Mouse (Mus musculus): ENCODE results near the gene Rbm39. TPM values are rescaled to one million over a fixed set of nuclear protein-coding genes. Genes with fewer than 3 reads are reported as not detected.

The Rbm39 gene
- total and polyA plus RNA-seq, 3 experiments, result 212 to 417 (median 376) TPM

DNA sequence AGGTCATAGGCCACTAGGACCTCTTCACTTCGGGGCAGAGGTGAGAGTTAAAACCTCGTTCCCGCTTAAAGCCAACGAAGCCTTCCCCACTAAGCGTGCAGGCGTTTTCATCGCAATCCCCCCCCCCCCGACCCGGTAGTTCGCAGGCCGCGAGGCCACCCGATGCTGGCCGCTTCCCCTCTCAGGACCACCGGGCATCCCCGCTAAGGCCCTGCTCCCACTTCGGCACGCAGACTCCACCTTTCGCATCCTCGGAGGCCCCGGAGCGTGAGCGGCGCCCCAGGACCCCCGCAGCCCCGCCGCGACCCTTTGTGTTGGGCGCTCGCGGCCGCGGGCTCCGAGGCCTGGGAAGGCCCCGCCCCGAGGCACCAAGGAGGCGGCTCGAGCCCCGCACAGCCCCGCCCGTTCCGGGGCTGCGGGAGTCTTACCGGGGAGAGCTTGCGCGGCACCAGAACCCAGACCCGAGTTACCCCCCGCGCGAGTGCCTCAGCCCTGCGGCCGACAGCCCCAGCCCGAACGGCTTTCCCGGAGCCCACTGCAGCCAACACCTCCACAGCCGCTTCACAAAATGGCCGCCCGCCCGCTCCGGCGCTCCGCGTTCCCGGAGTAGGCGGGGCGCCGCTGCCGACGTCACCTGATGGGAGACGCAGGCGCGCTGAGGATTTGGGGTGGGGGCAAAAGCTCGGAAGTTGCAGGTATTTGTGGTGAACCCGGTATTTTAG is 68.5 kb downstream of the Rbm39 start, which contains the start of the genes Cpne1 and Rbm12 (continued):
- TF ChIP-seq NELFE (IDR thresholded peaks at IDR 0.05; ENCODE audit: low read depth, low read length) (peak; percentile 92), CHD2 (IDR thresholded peaks at IDR 0.05; ENCODE audit: low read length) (no peak), POLR2AphosphoS2 (IDR thresholded peaks at IDR 0.05; ENCODE audit: low read depth, low read length) (0 out of 2 replicates have a peak, but pooled peaks have one; percentile 42), MXI1 (IDR thresholded peaks at IDR 0.05; ENCODE audit: low read depth, low read length) (peak; percentile 36; the same call in 1 of the 2 replicates), BHLHE40 (IDR thresholded peaks at IDR 0.05; ENCODE audit: low read depth, low read length) (no peak), SMC3 (IDR thresholded peaks at IDR 0.05; ENCODE audit: low read depth, low read length) (no peak), IRF4 (IDR thresholded peaks at IDR 0.05; ENCODE audit: low read depth, low read length) (peak; percentile 46), ZMIZ1 (IDR thresholded peaks at IDR 0.05; ENCODE audit: low read depth, low read length) (peak; percentile 89)

DNA sequence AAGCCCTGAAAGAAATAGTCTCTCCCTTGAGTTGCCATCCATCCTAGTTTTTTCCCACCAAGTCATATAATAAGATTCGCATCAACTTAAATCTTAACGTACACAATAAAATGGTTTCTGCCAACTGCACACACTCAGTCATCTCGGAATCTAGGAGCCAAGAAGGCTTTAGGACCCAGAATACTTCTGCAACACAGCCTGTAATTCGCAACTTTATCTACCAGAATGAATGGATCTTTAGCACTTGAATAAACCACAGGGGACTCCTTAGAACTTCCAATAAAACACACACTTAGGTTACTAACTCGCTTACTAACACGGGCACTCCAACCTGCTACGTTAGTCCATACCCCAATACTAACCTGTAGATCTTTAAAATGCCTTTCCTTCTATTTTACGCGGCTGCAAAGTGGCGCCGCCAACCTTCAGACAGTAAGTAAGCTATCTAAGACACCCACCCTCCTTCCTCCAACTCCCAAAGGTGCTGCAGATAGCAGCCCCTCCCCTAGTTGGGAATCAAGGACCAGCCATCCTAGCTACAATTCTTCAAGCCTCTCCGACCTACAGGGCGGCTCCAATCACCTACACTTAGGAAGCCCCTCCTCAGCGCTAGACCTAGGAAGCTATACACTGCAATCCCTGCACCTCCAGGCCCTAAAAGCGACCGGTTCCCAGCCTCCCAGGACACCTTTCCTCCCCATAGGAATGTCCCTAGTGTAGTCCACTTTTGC is 69.2 kb downstream of the Rbm39 start:
- Histone ChIP-seq H3K4me2 (ENCODE audit: insufficient read depth, low read depth, poor library complexity, severe bottlenecking) (peak overlapping the region; percentile 37), H3K27ac (ENCODE audit: insufficient read depth, low read depth) (0 out of 2 replicates have a peak overlapping the region, but pooled peaks have one; percentile 8), H3K9me3 (replicated peaks; ENCODE audit: low read length) (peaks cover 2% of the 10 kb centered on the region), H3K4me3 (replicated peaks in 1 of 3; ENCODE audit: low read depth in 2 of 3, low read length in 2 of 3, poor library complexity in 1 of 3) (peak overlapping the region; percentile 75 to 94 (median 93)), H3K9ac (ENCODE audit: insufficient read depth, low read depth) (peak overlapping the region; percentile 59), H3K4me1 (ENCODE audit: control insufficient read depth in 1 of 2, insufficient read depth in 2 of 2) (peaks cover 2 to 34% of the 10 kb centered on the region in 2 experiments; a peak in 1 of 4 replicates), H3K27me3 (replicated peaks) (no peaks in the 10 kb centered on the region), H3K36me3 (replicated peaks in 1 of 2; ENCODE audit: control insufficient read depth in 1 of 2, insufficient read depth in 1 of 2, low read length in 1 of 2) (peaks cover 4 to 16% of the 10 kb centered on the region in 2 experiments), H3K79me2 (replicated peaks; ENCODE audit: control insufficient read depth, extremely low read depth, insufficient read depth, poor library complexity, severe bottlenecking) (peaks cover 55% of the 10 kb centered on the region)
- in situ Hi-C loops (cut with MboI; ENCODE audit: low pct_ligation_motif_present, low pct_unique_long_range_greater_than_20kb, low sequenced_read_pairs) (no loop called here), dilution Hi-C loops (cut with MboI; ENCODE audit: extremely low pct_ligation_motif_present, extremely low pct_unique_long_range_greater_than_20kb, low sequenced_read_pairs) (no loop called here)
- peak; percentile 39 for DNase-seq (ENCODE audit: extremely low read depth)
- TF ChIP-seq EP300 (IDR thresholded peaks at IDR 0.05; ENCODE audit: low read length) (peak; percentile 22; the same call in 1 of the 2 replicates), IRF4 (IDR thresholded peaks at IDR 0.05; ENCODE audit: low read depth, low read length) (no peak)

Other genes with a start within 250 kb of the Rbm39 start
- 49.8 and 60.4 TPM in 2 replicates for gene Uqcc1, start 249.9 kb downstream of the Rbm39 start, total RNA-seq (2012; rRNA removed)
- 55.2 and 66.8 TPM in 2 replicates for gene Uqcc1, start 249.9 kb downstream of the Rbm39 start, total RNA-seq (2014; rRNA removed)
- 35.3 and 43.3 TPM in 2 replicates for gene Uqcc1, start 249.9 kb downstream of the Rbm39 start, polyA plus RNA-seq (2012; ENCODE audit: insufficient read length, low read depth)
- gene Gm15557, start 239.5 kb downstream of the Rbm39 start, total RNA-seq (2012; rRNA removed), result not detected in 2 replicates
- gene Gm15557, start 239.5 kb downstream of the Rbm39 start, total RNA-seq (2014; rRNA removed), result not detected in 2 replicates
- not detected in 2 replicates for gene Gm15557, start 239.5 kb downstream of the Rbm39 start, polyA plus RNA-seq (2012; ENCODE audit: insufficient read length, low read depth)
- gene Gdf5, start 234.9 kb downstream of the Rbm39 start, total RNA-seq (2012; rRNA removed), result not detected in 2 replicates
- not detected in 2 replicates for gene Gdf5, start 234.9 kb downstream of the Rbm39 start, total RNA-seq (2014; rRNA removed)
- gene Gdf5, start 234.9 kb downstream of the Rbm39 start, polyA plus RNA-seq (2012; ENCODE audit: insufficient read length, low read depth), result not detected in 2 replicates
- 29.1 and 31.4 TPM in 2 replicates for gene Cep250, start 223.8 kb downstream of the Rbm39 start, total RNA-seq (2012; rRNA removed)
- gene Cep250, start 223.8 kb downstream of the Rbm39 start, total RNA-seq (2014; rRNA removed), result 13.5 and 17.7 TPM in 2 replicates
- gene Cep250, start 223.8 kb downstream of the Rbm39 start, polyA plus RNA-seq (2012; ENCODE audit: insufficient read length, low read depth), result 25.8 and 26.3 TPM in 2 replicates
- 1.1 and 1.4 TPM in 2 replicates for gene 6430550D23Rik, start 172.3 kb downstream of the Rbm39 start, total RNA-seq (2012; rRNA removed)
- 0.78 and 1.1 TPM in 2 replicates for gene 6430550D23Rik, start 172.3 kb downstream of the Rbm39 start, total RNA-seq (2014; rRNA removed)
- 0.81 and 1.7 TPM in 2 replicates for gene 6430550D23Rik, start 172.3 kb downstream of the Rbm39 start, polyA plus RNA-seq (2012; ENCODE audit: insufficient read length, low read depth)
- 132 and 136 TPM in 2 replicates for gene Ergic3, start 172.2 kb downstream of the Rbm39 start, total RNA-seq (2012; rRNA removed)
- gene Ergic3, start 172.2 kb downstream of the Rbm39 start, total RNA-seq (2014; rRNA removed), result 51.6 and 53.0 TPM in 2 replicates
- gene Ergic3, start 172.2 kb downstream of the Rbm39 start, polyA plus RNA-seq (2012; ENCODE audit: insufficient read length, low read depth), result 146 and 163 TPM in 2 replicates
- not detected in 2 replicates for gene Fer1l4, start 127.3 kb downstream of the Rbm39 start, total RNA-seq (2012; rRNA removed)
- gene Fer1l4, start 127.3 kb downstream of the Rbm39 start, total RNA-seq (2014; rRNA removed), result not detected in 2 replicates
- gene Fer1l4, start 127.3 kb downstream of the Rbm39 start, polyA plus RNA-seq (2012; ENCODE audit: insufficient read length, low read depth), result not detected in 2 replicates
- gene Spag4, start 115.1 kb downstream of the Rbm39 start, total RNA-seq (2012; rRNA removed), result 3.1 and 3.6 TPM in 2 replicates
- 2.2 and 3.0 TPM in 2 replicates for gene Spag4, start 115.1 kb downstream of the Rbm39 start, total RNA-seq (2014; rRNA removed)
- gene Spag4, start 115.1 kb downstream of the Rbm39 start, polyA plus RNA-seq (2012; ENCODE audit: insufficient read length, low read depth), result 2.6 and 2.9 TPM in 2 replicates
- 36.8 and 39.8 TPM in 2 replicates for gene Cpne1, start 68.3 kb downstream of the Rbm39 start, total RNA-seq (2012; rRNA removed)
- 34.0 and 36.6 TPM in 2 replicates for gene Cpne1, start 68.3 kb downstream of the Rbm39 start, total RNA-seq (2014; rRNA removed)
- 24.6 and 33.0 TPM in 2 replicates for gene Cpne1, start 68.3 kb downstream of the Rbm39 start, polyA plus RNA-seq (2012; ENCODE audit: insufficient read length, low read depth)
- gene Rbm12, start 68.3 kb downstream of the Rbm39 start, total RNA-seq (2012; rRNA removed), result 9.6 and 13.2 TPM in 2 replicates
- 20.7 and 25.2 TPM in 2 replicates for gene Rbm12, start 68.3 kb downstream of the Rbm39 start, total RNA-seq (2014; rRNA removed)
- 33.4 and 36.5 TPM in 2 replicates for gene Rbm12, start 68.3 kb downstream of the Rbm39 start, polyA plus RNA-seq (2012; ENCODE audit: insufficient read length, low read depth)
- gene Gm28036, start 53.1 kb downstream of the Rbm39 start, total RNA-seq (2012; rRNA removed), result 14.7 and 18.8 TPM in 2 replicates
- gene Gm28036, start 53.1 kb downstream of the Rbm39 start, total RNA-seq (2014; rRNA removed), result 10.5 and 17.0 TPM in 2 replicates
- 15.3 and 18.4 TPM in 2 replicates for gene Gm28036, start 53.1 kb downstream of the Rbm39 start, polyA plus RNA-seq (2012; ENCODE audit: insufficient read length, low read depth)
- 292 and 319 TPM in 2 replicates for gene Romo1, start 36.2 kb downstream of the Rbm39 start, total RNA-seq (2012; rRNA removed)
- gene Romo1, start 36.2 kb downstream of the Rbm39 start, total RNA-seq (2014; rRNA removed), result 110 and 130 TPM in 2 replicates
- 255 and 303 TPM in 2 replicates for gene Romo1, start 36.2 kb downstream of the Rbm39 start, polyA plus RNA-seq (2012; ENCODE audit: insufficient read length, low read depth)
- 58.6 and 60.6 TPM in 2 replicates for gene Nfs1, start 36.1 kb downstream of the Rbm39 start, total RNA-seq (2012; rRNA removed)
- 68.8 and 72.1 TPM in 2 replicates for gene Nfs1, start 36.1 kb downstream of the Rbm39 start, total RNA-seq (2014; rRNA removed)
- 49.2 and 51.3 TPM in 2 replicates for gene Nfs1, start 36.1 kb downstream of the Rbm39 start, polyA plus RNA-seq (2012; ENCODE audit: insufficient read length, low read depth)
- gene Phf20, start 16.2 kb upstream of the Rbm39 start, total RNA-seq (2012; rRNA removed), result 15.2 and 17.6 TPM in 2 replicates
- gene Phf20, start 16.2 kb upstream of the Rbm39 start, total RNA-seq (2014; rRNA removed), result 11.7 and 14.4 TPM in 2 replicates
- 13.3 and 18.4 TPM in 2 replicates for gene Phf20, start 16.2 kb upstream of the Rbm39 start, polyA plus RNA-seq (2012; ENCODE audit: insufficient read length, low read depth)
- 2.1 and 3.0 TPM in 2 replicates for gene Cnbd2, start 132.1 kb upstream of the Rbm39 start, total RNA-seq (2012; rRNA removed)
- gene Cnbd2, start 132.1 kb upstream of the Rbm39 start, total RNA-seq (2014; rRNA removed), result 0.99 and 1.0 TPM in 2 replicates
- 2.7 and 3.6 TPM in 2 replicates for gene Cnbd2, start 132.1 kb upstream of the Rbm39 start, polyA plus RNA-seq (2012; ENCODE audit: insufficient read length, low read depth)
- gene Scand1, start 132.5 kb upstream of the Rbm39 start, total RNA-seq (2012; rRNA removed), result 64.0 and 72.6 TPM in 2 replicates
- 78.5 and 86.6 TPM in 2 replicates for gene Scand1, start 132.5 kb upstream of the Rbm39 start, total RNA-seq (2014; rRNA removed)
- 48.5 and 48.7 TPM in 2 replicates for gene Scand1, start 132.5 kb upstream of the Rbm39 start, polyA plus RNA-seq (2012; ENCODE audit: insufficient read length, low read depth)
- 0.08 and 0.21 TPM in 2 replicates for gene Epb41l1, start 240.7 kb upstream of the Rbm39 start, total RNA-seq (2012; rRNA removed)
- gene Epb41l1, start 240.7 kb upstream of the Rbm39 start, total RNA-seq (2014; rRNA removed), result not detected in 2 replicates
- gene Epb41l1, start 240.7 kb upstream of the Rbm39 start, polyA plus RNA-seq (2012; ENCODE audit: insufficient read length, low read depth), result not detected in 2 replicates